ENCODE assay signal across 21 mouse cellular contexts in genomic region chr1:64885328-64885727, GRCm38 (mm10).
DNase-seq lines count a peak whose midpoint lies in the region; ATAC-seq and TF ChIP-seq lines count a peak whose summit lies in the region.
"Had no signal": no experiment of that assay in that cellular context is flagged by ENCODE, and none has a peak within 500 bp of the region (broad histone marks: within the 10 kb centered on the region; RNA-seq: fewer than 3 reads in every experiment).

No protein-coding gene starts in this region.

- no peak for TF ChIP-seq CTCF in forebrain, postnatal 0 days (IDR thresholded peaks at IDR 0.05; ENCODE audit: low read depth)
- no peak for TF ChIP-seq CTCF in layer of hippocampus, adult 2 months (conservative IDR thresholded peaks at IDR 0.05)

- ATAC-seq in forebrain, postnatal 0 days: no peak
- ATAC-seq in forebrain, embryonic 16.5 days: no peak
- ATAC-seq: forebrain, embryonic 15.5 days; inflammation-experienced regulatory T-cells, adult 6 months had no signal

- H3K27me3 ChIP-seq in forebrain, postnatal 0 days (ENCODE audit: insufficient read depth, low read length): no peaks in the 10 kb centered on the region
- no peaks in the 10 kb centered on the region for H3K27me3 ChIP-seq in forebrain, embryonic 16.5 days (replicated peaks; ENCODE audit: control insufficient read depth, insufficient read depth, low read length)
- H3K27me3 ChIP-seq: forebrain, embryonic 15.5 days; megakaryocyte, embryonic 14.5 days had no signal

- H3K4me3 ChIP-seq in forebrain, postnatal 0 days (ENCODE audit: low read depth, low read length): no peak overlapping the region
- no peak overlapping the region for H3K4me3 ChIP-seq in forebrain, embryonic 16.5 days (replicated peaks; ENCODE audit: low read length)
- H3K4me3 ChIP-seq in layer of hippocampus, adult 2 months: no peak overlapping the region
- H3K4me3 ChIP-seq: forebrain, embryonic 15.5 days; heart, embryonic 10.5 days; megakaryocyte, embryonic 14.5 days had no signal

- H3K36me3 ChIP-seq in forebrain, postnatal 0 days (ENCODE audit: insufficient read depth): peaks cover 2% of the 10 kb centered on the region; the same call in 1 of the 2 replicates
- H3K36me3 ChIP-seq in forebrain, embryonic 16.5 days (ENCODE audit: control insufficient read depth, insufficient read depth): no peaks in the 10 kb centered on the region
- H3K36me3 ChIP-seq: forebrain, embryonic 15.5 days had no signal

- no peak overlapping the region for H3K4me2 ChIP-seq in forebrain, postnatal 0 days (ENCODE audit: low read depth)
- H3K4me2 ChIP-seq in forebrain, embryonic 16.5 days (ENCODE audit: low read length): no peak overlapping the region
- H3K4me2 ChIP-seq: forebrain, embryonic 15.5 days; hindbrain, embryonic 14.5 days; lung, embryonic 14.5 days had no signal

- 0 out of 2 replicates have a peak overlapping the region, but pooled peaks have one; percentile 9 for H3K27ac ChIP-seq in forebrain, postnatal 0 days (ENCODE audit: low read depth, low read length)
- no peak overlapping the region for H3K27ac ChIP-seq in forebrain, embryonic 16.5 days (ENCODE audit: low read length)
- H3K27ac ChIP-seq in layer of hippocampus, adult 2 months: peak overlapping the region; percentile 2; the same call in 1 of the 2 replicates
- H3K27ac ChIP-seq: forebrain, embryonic 15.5 days; heart, embryonic 10.5 days; hindbrain, embryonic 14.5 days; liver, embryonic 14.5 days had no signal

- WGBS in forebrain, postnatal 0 days: 38% methylated on average over 3 of the region's 3 CpGs
- 49% methylated on average over 3 of the region's 3 CpGs for WGBS in forebrain, embryonic 16.5 days

- H3K4me1 ChIP-seq in forebrain, postnatal 0 days (ENCODE audit: insufficient read depth): no peaks in the 10 kb centered on the region
- H3K4me1 ChIP-seq in forebrain, embryonic 16.5 days (replicated peaks; ENCODE audit: control insufficient read depth, insufficient read depth, low read length): no peaks in the 10 kb centered on the region
- H3K4me1 ChIP-seq: forebrain, embryonic 15.5 days had no signal

- DNase-seq in forebrain, postnatal 0 days: peak; percentile 7
- peak; percentile 24 to 36 for DNase-seq in layer of hippocampus, adult 2 months (ENCODE audit: low spot score in 2 of 2)
- DNase-seq in layer of hippocampus, adult 9-10 months (ENCODE audit: low spot score): no peak
- DNase-seq in brain, adult 2 months (ENCODE audit: low read depth, low spot score): peak; percentile 79
- peak; percentile 52 for DNase-seq in telencephalon, adult 2 months (ENCODE audit: low read depth, low spot score)
- DNase-seq in left cerebral cortex, adult 11 months (ENCODE audit: low spot score): no peak
- DNase-seq: adrenal gland, adult 2 months; cerebellum, adult 9-10 months; heart, postnatal 4 days; kidney, adult 8-10 months; kidney, postnatal 10 days; lung, embryonic 14.5 days; midbrain, embryonic 14.5 days had no signal

- H3K9ac ChIP-seq in forebrain, postnatal 0 days: no peak overlapping the region
- H3K9ac ChIP-seq in forebrain, embryonic 16.5 days (replicated peaks; ENCODE audit: low read depth, low read length): no peak overlapping the region
- H3K9ac ChIP-seq: forebrain, embryonic 15.5 days; hindbrain, embryonic 14.5 days; liver, embryonic 14.5 days; lung, embryonic 14.5 days had no signal

- no peaks in the 10 kb centered on the region for H3K9me3 ChIP-seq in forebrain, postnatal 0 days (ENCODE audit: low read length)
- H3K9me3 ChIP-seq in forebrain, embryonic 16.5 days (ENCODE audit: control insufficient read depth, low read length): no peaks in the 10 kb centered on the region
- H3K9me3 ChIP-seq: forebrain, embryonic 15.5 days; G1E; heart, embryonic 10.5 days; megakaryocyte, embryonic 14.5 days had no signal

Comparison
In these comparisons a context has a peak if more than half of its experiments do, and no peak if none do; other contexts are left out.
1. DNase-seq: peak in forebrain, postnatal 0 days (single experiment), layer of hippocampus, adult 2 months (2 of 2), brain, adult 2 months (single experiment) and telencephalon, adult 2 months (single experiment); none in layer of hippocampus, adult 9-10 months (single experiment) and left cerebral cortex, adult 11 months (single experiment).